Mouse (Mus musculus): ENCODE measurements around the gene Fam214a. TPM values are rescaled to one million over a fixed set of nuclear protein-coding genes. Genes with fewer than 3 reads are reported as not detected.

The Fam214a gene
- 25.8 and 26.7 TPM in 2 replicates for polyA plus RNA-seq (2012; rRNA removed)

GRCm38 (mm10) chr9:74952756-74953247 lies at the start of gene Fam214a:
TSS of gene Fam214a (plus strand) at chr9:74952884.

GRCm38 (mm10) chr9:75037451-75038356 lies 85.0 kb downstream of the Fam214a start, which contains the start of gene Arpp19:
TSS of gene Arpp19 (plus strand) at chr9:75037614.

GRCm38 (mm10) chr9:75070457-75071028 lies 117.9 kb downstream of the Fam214a start, which contains the start of gene Myo5a:
TSS of gene Myo5a (plus strand) at chr9:75071015.

Other genes starting within 250 kb of the Fam214a start
- gene Onecut1, start 91.0 kb upstream of the Fam214a start, polyA plus RNA-seq (2012; rRNA removed): 2.7 and 3.8 TPM in 2 replicates
- gene Arpp19, start 84.7 kb downstream of the Fam214a start, polyA plus RNA-seq (2012; rRNA removed): 89.3 and 93.9 TPM in 2 replicates
- 45.8 and 46.1 TPM in 2 replicates for gene Myo5a, start 118.1 kb downstream of the Fam214a start, polyA plus RNA-seq (2012; rRNA removed)

Measured in central nervous system, embryonic 14 days (tissue).